Mouse (Mus musculus) liver, embryonic 14.5 days (tissue): ENCODE data around the gene Slc35a5. TPM values are rescaled to one million over a fixed set of nuclear protein-coding genes. Genes with fewer than 3 reads are reported as not detected.

Source experiments
- ATAC-seq: fragments of 200-750 bp; cut with Nextera tagmentation; 2 replicates; pipeline ENCODE4 v1.8.0; 2017; ENCODE audit warnings: moderate number of reproducible peaks, mild to moderate bottlenecking, moderate library complexity; ENCODE audit not compliant: insufficient read depth
- DNase-seq, 3 experiments: peaks; one replicate each; pipeline ENCODE4 v3.0.0-alpha.2; 2012 to 2013; ENCODE audit warnings: low read depth in 3 of 3, low spot score in 3 of 3
- H3K27ac ChIP-seq: fragments of 300-500 bp; sonication (generic); 2 replicates; pipeline ENCODE4 v1.5.1; 2014; ENCODE audit warnings: moderate library complexity, mild to moderate bottlenecking, control low read depth, inconsistent platforms
- H3K27me3 ChIP-seq: fragments of 300-500 bp; sonication (generic); 2 replicates; pipeline ENCODE4 v1.6.1; 2014; ENCODE audit warnings: mild to moderate bottlenecking, low read length, moderate library complexity; ENCODE audit not compliant: control insufficient read depth, insufficient read depth
- H3K36me3 ChIP-seq: fragments of 300-500 bp; sonication (generic); replicated peaks from 2 replicates; pipeline ENCODE4 v1.6.1; 2014; ENCODE audit warnings: low read depth; ENCODE audit not compliant: control insufficient read depth, insufficient read depth
- H3K4me1 ChIP-seq, 2 experiments: fragments of 200-500 bp in 1 of 2; fragments of 300-500 bp in 1 of 2; sonication (generic) in 1 of 2; replicated peaks; 2 replicates each; pipeline ENCODE4 v1.6.1; 2012 to 2014; ENCODE audit warnings: antibody characterized with exemption in 1 of 2, inconsistent platforms in 1 of 2, low read length in 1 of 2; ENCODE audit not compliant: control insufficient read depth in 2 of 2, insufficient read depth in 2 of 2
- H3K4me2 ChIP-seq: fragments of 300-500 bp; sonication (generic); 2 replicates; pipeline ENCODE4 v1.6.1; 2014; ENCODE audit warnings: low read depth, mild to moderate bottlenecking, control low read depth, moderate library complexity
- H3K4me3 ChIP-seq, 2 experiments: fragments of 200-500 bp in 1 of 2; fragments of 300-500 bp in 1 of 2; sonication (generic) in 1 of 2; 2 replicates each; pipeline ENCODE4 v1.5.1; 2012 to 2014; ENCODE audit warnings: low read depth in 2 of 2, low read length in 2 of 2, mild to moderate bottlenecking in 2 of 2, control low read depth in 1 of 2, inconsistent platforms in 1 of 2, moderate library complexity in 1 of 2; ENCODE audit not compliant: insufficient read depth in 1 of 2
- H3K9ac ChIP-seq: fragments of 300-500 bp; sonication (generic); replicated peaks from 2 replicates; pipeline ENCODE4 v1.6.1; 2014; ENCODE audit warnings: mild to moderate bottlenecking, control low read depth, moderate library complexity
- H3K9me3 ChIP-seq: fragments of 300-500 bp; sonication (generic); 2 replicates; pipeline ENCODE4 v1.6.1; 2016; ENCODE audit warnings: low read length, mixed read lengths; ENCODE audit not compliant: control insufficient read depth
- CTCF ChIP-seq: IDR thresholded peaks from 2 replicates; pipeline ENCODE4 v1.5.1; 2016; ENCODE audit warnings: antibody characterized with exemption, low read depth, control low read depth
- EP300 ChIP-seq: IDR thresholded peaks from 2 replicates; pipeline ENCODE4 v1.6.1; 2016; ENCODE audit warnings: antibody characterized with exemption, low read depth
- WGBS: fragments of 180-500 bp; shearing (Covaris S2); extraction: QIAGEN DNeasy Blood & Tissue Kit; methylation state at CpG from one replicate; pipeline ENCODE4 v1.1.7; 2014; ENCODE audit not compliant: insufficient replicate concordance; 5-methylcytosine and 5-hydroxymethylcytosine counted together
- polyA plus RNA-seq, 2 experiments: library from polyadenylated mRNA; depleted of rRNA in 1 of 2; stranded (reverse) in 1 of 2; unstranded in 1 of 2; fragments of >200 nt; fragmentation: Nextera tagmentation in 1 of 2; extraction: Ambion mirVana in 1 of 2; gene quantifications; 2 replicates each; pipeline versions ENCODE4 v1.2.1 to v1.2.3; 2012 to 2014

Slc35a5 gene
- polyA plus RNA-seq, 2 experiments = 2.5 to 4.2 TPM

DNA sequence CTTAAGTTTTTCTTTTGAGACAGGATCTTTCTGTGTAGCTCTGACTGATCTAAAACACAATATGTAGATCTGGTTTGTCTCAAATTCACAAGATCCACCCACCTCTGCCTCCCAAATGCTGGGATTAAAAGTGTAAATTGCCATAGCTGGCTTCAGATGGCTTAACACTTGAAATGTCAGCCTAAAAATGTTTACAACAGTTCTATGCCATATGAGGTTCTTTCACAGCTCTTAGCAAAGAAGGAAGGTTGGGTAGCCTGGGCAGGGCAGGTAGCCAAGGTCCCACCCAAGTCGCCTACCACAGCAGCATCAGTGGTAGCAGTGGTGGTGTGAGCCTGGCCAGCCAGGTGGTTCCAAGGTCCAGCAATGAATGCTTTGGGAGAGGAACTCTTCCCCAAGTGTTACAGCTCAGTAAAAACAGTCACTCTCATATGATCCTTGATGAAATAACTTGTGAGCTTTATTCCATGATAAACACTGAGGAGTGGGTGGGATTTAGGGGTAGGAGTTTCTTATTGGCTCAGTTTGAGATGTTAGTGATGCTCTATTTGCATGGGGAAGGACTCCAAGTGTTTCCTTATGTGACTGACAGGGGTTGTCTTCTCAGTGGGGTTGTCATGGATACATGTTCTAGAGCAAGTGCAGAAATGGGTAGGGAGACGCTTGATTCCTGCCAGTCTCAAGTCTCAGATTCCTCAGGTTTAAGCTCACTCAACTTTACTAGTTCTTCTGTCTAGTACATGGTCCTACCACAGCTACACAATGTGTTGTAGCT is 30.4 kb downstream of the Slc35a5 start:
- 55% methylated on average over 2 of the region's 2 CpGs for WGBS
- no peak overlapping the region for H3K4me3 ChIP-seq
- ATAC-seq (no peak), DNase-seq (no peak)
- TF ChIP-seq EP300 (no peak), CTCF (no peak)
- H3K27me3 ChIP-seq = no peaks in the 10 kb centered on the region
- no peaks in the 10 kb centered on the region for H3K9me3 ChIP-seq
- H3K27ac ChIP-seq = no peak overlapping the region
- H3K36me3 ChIP-seq = no peaks in the 10 kb centered on the region
- H3K4me2 ChIP-seq = no peak overlapping the region
- no peak overlapping the region for H3K9ac ChIP-seq
- H3K4me1 ChIP-seq = no peaks in the 10 kb centered on the region

- WGBS = 58% methylated on average over 9 of the region's 9 CpGs
Observed at GRCm38 (mm10) chr16:45124230-45125203, 34.0 kb downstream of the Slc35a5 start.

DNA sequence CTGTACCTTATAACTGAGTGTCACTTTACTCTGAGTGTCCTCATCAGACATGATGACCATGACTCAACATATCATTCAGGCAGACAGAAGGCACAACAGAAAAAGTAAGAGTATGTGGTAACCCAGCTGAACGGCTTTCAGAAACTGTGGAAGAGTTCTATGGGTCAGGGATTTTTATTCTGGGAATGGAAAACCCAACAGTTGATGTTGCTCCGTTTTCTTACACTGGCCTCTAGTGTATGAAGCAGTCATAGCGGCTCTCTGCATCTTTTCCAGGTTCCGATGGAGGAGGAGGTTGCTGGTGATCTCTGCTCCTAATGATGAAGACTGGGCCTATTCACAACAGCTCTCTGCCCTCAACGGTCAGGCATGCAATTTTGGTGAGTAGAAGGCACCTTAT is 35.9 kb downstream of the Slc35a5 start:
- Histone ChIP-seq H3K36me3 (no peaks in the 10 kb centered on the region), H3K27ac (no peak overlapping the region), H3K9me3 (no peaks in the 10 kb centered on the region), H3K4me1 (no peaks in the 10 kb centered on the region), H3K4me2 (no peak overlapping the region), H3K4me3 (no peak overlapping the region), H3K9ac (no peak overlapping the region), H3K27me3 (no peaks in the 10 kb centered on the region)
- WGBS = 47% methylated on average over 5 of the region's 5 CpGs
- no peak for DNase-seq
- no peak for TF ChIP-seq EP300
- TF ChIP-seq CTCF = no peak
- ATAC-seq = no peak

More at GRCm38 (mm10) chr16:45124230-45125203, 34.0 kb downstream of the Slc35a5 start:
- ATAC-seq (no peak), DNase-seq (no peak)
- no peak overlapping the region for H3K27ac ChIP-seq
- no peak overlapping the region for H3K4me3 ChIP-seq
- no peaks in the 10 kb centered on the region for H3K9me3 ChIP-seq
- H3K9ac ChIP-seq = no peak overlapping the region
- H3K36me3 ChIP-seq = no peaks in the 10 kb centered on the region
- TF ChIP-seq EP300 (no peak), CTCF (no peak)
- no peak overlapping the region for H3K4me2 ChIP-seq
- H3K27me3 ChIP-seq = no peaks in the 10 kb centered on the region
- no peaks in the 10 kb centered on the region for H3K4me1 ChIP-seq

DNA sequence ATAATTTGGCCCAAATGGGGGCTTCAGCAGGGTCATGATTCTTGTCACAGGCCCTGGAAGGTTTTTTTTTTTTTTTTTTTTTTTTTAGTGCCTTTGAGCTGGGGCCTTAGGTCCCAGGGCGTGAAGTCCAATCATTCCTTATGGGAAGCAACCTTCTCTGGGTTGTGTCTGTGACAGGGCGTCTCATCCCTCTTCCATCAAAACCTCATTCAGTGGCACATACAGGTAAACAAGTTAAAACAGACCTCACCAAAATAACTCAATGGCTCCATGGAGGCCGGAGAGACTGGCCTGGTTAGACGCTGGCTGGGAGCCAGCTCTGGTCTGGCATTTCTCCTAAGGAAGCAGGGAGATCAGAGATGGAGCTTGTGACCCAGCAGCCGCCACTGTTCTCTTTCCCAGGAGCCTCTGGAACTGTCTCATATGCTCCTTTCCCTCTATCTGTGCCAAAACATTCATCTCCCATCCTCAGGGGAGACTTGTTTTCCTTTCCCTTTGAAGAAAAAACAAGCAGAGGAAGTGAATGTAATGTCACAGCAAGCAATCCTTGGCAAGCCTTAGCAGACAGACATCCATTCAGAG is 37.6 kb downstream of the Slc35a5 start:
- Histone ChIP-seq H3K4me1 (no peaks in the 10 kb centered on the region), H3K36me3 (no peaks in the 10 kb centered on the region), H3K4me2 (no peak overlapping the region), H3K27ac (no peak overlapping the region), H3K4me3 (no peak overlapping the region), H3K9me3 (no peaks in the 10 kb centered on the region), H3K9ac (no peak overlapping the region), H3K27me3 (no peaks in the 10 kb centered on the region)
- DNase-seq = no peak
- TF ChIP-seq CTCF = no peak
- no peak for TF ChIP-seq EP300
- ATAC-seq = no peak
- 50% methylated on average over 5 of the region's 5 CpGs for WGBS
